Mouse (Mus musculus) heart, adult 2 months (tissue): Measurements from ENCODE around the gene Mgarp.
"Not testable (repeated sequence)": the region's sequence is repeated elsewhere in the genome, so short reads cannot be mapped to it uniquely, and the experiment has no call there.

Source experiments
- CTCF ChIP-seq: fragments of 200-600 bp; IDR thresholded peaks from 2 replicates; pipeline ENCODE4 v1.8.1; 2022; ENCODE audit warnings: antibody characterized with exemption, mild to moderate bottlenecking, moderate library complexity
- EP300 ChIP-seq: fragments of 200-500 bp; IDR thresholded peaks from 2 replicates; pipeline ENCODE4 v1.6.1; 2011; ENCODE audit warnings: low read depth, low read length, control low read depth; ENCODE audit not compliant: insufficient read depth
- POLR2A ChIP-seq: fragments of 200-500 bp; IDR thresholded peaks from 2 replicates; pipeline ENCODE4 v1.6.1; 2011; ENCODE audit warnings: mild to moderate bottlenecking, low read depth, low read length, control low read depth; ENCODE audit not compliant: insufficient read depth

- not testable (repeated sequence) for TF ChIP-seq CTCF, POLR2A, EP300
These were observed 41.6 kb downstream of the Mgarp start for GRCm38 (mm10) chr3:51354956-51355355.
